Mouse (Mus musculus) lung, postnatal 0 days (tissue): Measurements from ENCODE around the gene Lmf1.

ENCODE experiments used
- CTCF ChIP-seq: IDR thresholded peaks from 2 replicates; pipeline ENCODE4 v1.5.1; 2016; ENCODE audit warnings: antibody characterized with exemption, mild to moderate bottlenecking
- EP300 ChIP-seq: IDR thresholded peaks from 2 replicates; pipeline ENCODE4 v1.6.1; 2016; ENCODE audit warnings: antibody characterized with exemption, mild to moderate bottlenecking, control low read depth

- TF ChIP-seq CTCF (no peak), EP300 (no peak)
Measured at GRCm38 (mm10) chr17:25592336-25592735, 13.5 kb downstream of the Lmf1 start.
